In the genomic region with DNA sequence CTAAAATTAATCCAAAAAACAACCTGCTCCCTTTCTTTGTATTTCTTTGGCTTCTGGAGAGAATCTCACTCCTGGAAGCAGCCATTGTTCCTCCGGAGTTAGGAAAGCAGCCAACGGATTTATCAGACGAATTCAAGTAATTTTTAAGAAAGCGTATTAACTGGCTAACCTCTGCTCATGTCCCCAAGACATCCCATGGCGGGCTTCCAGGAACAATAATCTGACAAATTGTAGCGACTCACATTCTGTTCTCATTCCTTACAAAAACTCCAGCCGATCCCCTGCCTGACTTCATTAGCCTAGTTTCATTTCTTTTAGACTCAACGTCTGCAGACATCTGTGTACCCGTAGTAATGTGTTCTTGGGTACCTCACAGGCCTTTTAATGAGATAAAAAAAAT, we compare ENCODE assay signal across 12 mouse cellular contexts. TPM values are rescaled to one million over a fixed set of nuclear protein-coding genes. Genes with fewer than 3 reads are reported as not detected.
DNase-seq lines count a peak whose midpoint lies in the region; ATAC-seq and TF ChIP-seq lines count a peak whose summit lies in the region.
"Had no signal": no experiment of that assay in that cellular context is flagged by ENCODE, and none has a peak within 500 bp of the region (broad histone marks: within the 10 kb centered on the region; RNA-seq: fewer than 3 reads in every experiment).

No protein-coding gene starts in this region.

- H3K4me3 ChIP-seq in kidney, postnatal 0 days (replicated peaks; ENCODE audit: low read depth, low read length), result no peak overlapping the region
- H3K4me3 ChIP-seq: embryonic facial prominence, embryonic 13.5 days; hindbrain, embryonic 10.5 days; neural tube, embryonic 12.5 days had no signal

- no peak for TF ChIP-seq CTCF in kidney, postnatal 0 days (IDR thresholded peaks at IDR 0.05; ENCODE audit: low read depth)

- no peaks in the 10 kb centered on the region for H3K9me3 ChIP-seq in kidney, postnatal 0 days (replicated peaks; ENCODE audit: low read length)
- H3K9me3 ChIP-seq: embryonic facial prominence, embryonic 13.5 days; hindbrain, embryonic 10.5 days; neural tube, embryonic 12.5 days had no signal

- H3K27me3 ChIP-seq in kidney, postnatal 0 days (ENCODE audit: insufficient read depth, low read length), result no peaks in the 10 kb centered on the region
- H3K27me3 ChIP-seq: embryonic facial prominence, embryonic 13.5 days; neural tube, embryonic 12.5 days had no signal

- peak overlapping the region; percentile 60; the same call in 1 of the 2 replicates for H3K27ac ChIP-seq in kidney, postnatal 0 days
- H3K27ac ChIP-seq: embryonic facial prominence, embryonic 13.5 days; hindbrain, embryonic 10.5 days; neural tube, embryonic 12.5 days had no signal

- H3K9ac ChIP-seq in kidney, postnatal 0 days (ENCODE audit: low read depth, low read length), result no peak overlapping the region
- H3K9ac ChIP-seq: embryonic facial prominence, embryonic 13.5 days; neural tube, embryonic 12.5 days had no signal

- DNase-seq in adrenal gland, adult 2 months, result peak; percentile 35
- DNase-seq in adrenal gland, adult 8-10 months, result no peak
- DNase-seq in urinary bladder, postnatal 14 days (ENCODE audit: low spot score), result peak; percentile 66
- no peak for DNase-seq in urinary bladder, postnatal 10 days (ENCODE audit: low spot score)
- DNase-seq in kidney, postnatal 0 days (ENCODE audit: low spot score), result peak; percentile 80
- peak; percentile 80 for DNase-seq in testis, postnatal 14 days (ENCODE audit: low spot score)
- no peak for DNase-seq in cerebellum, adult 11-12 months
- no peak for DNase-seq in left cerebral cortex, adult 9 months (ENCODE audit: low spot score in 2 of 2)
- DNase-seq: thymus, postnatal 14 days had no signal

- ATAC-seq in kidney, postnatal 0 days (replicated peaks; ENCODE audit: low FRiP score, low read depth), result no peak

- 41% methylated on average over 9 of the region's 9 CpGs for WGBS in kidney, postnatal 0 days

- peaks cover 29% of the 10 kb centered on the region for H3K4me1 ChIP-seq in kidney, postnatal 0 days (replicated peaks; ENCODE audit: insufficient read depth, low read length)

- H3K4me2 ChIP-seq in kidney, postnatal 0 days (ENCODE audit: low read length), result no peak overlapping the region
- H3K4me2 ChIP-seq: embryonic facial prominence, embryonic 13.5 days; neural tube, embryonic 12.5 days had no signal

- 0 out of 2 replicates have a peak, but pooled peaks cover 3% of the 10 kb centered on the region for H3K36me3 ChIP-seq in kidney, postnatal 0 days (ENCODE audit: insufficient read depth, low read length)
- H3K36me3 ChIP-seq: neural tube, embryonic 12.5 days had no signal

RNA-seq across cellular contexts. Expression of gene A930033H14Rik, which starts 45.7 kb away (rescaled TPM):
- total RNA-seq in adrenal gland, adult 2 months (2021), result 1 to 10 TPM; 2.0 to 2.5 TPM
- polyA plus RNA-seq in adrenal gland, adult 2 months (2012; rRNA removed), result 1.5 and 1.7 TPM in 2 replicates
- 1 to 10 TPM; 2.0 to 4.5 (median 3.5) TPM for total RNA-seq in adrenal gland, adult 8-10 months (2022)
- polyA plus RNA-seq in kidney, postnatal 0 days (2015; fragmentation: Nextera tagmentation; extraction: Ambion mirVana), result 2.3 and 2.9 TPM in 2 replicates

Comparison
In these comparisons a context has a peak if more than half of its experiments do, and no peak if none do; other contexts are left out.
1. DNase-seq: peak in adrenal gland, adult 2 months (single experiment), urinary bladder, postnatal 14 days (single experiment), kidney, postnatal 0 days (single experiment) and testis, postnatal 14 days (single experiment); none in adrenal gland, adult 8-10 months (single experiment), urinary bladder, postnatal 10 days (single experiment), cerebellum, adult 11-12 months (single experiment) and left cerebral cortex, adult 9 months (0 of 2).